19 mouse cellular contexts compared by ENCODE assay signal in genomic region chr6:114648352-114649030, GRCm38 (mm10). TPM values are rescaled to one million over a fixed set of nuclear protein-coding genes. Genes with fewer than 3 reads are reported as not detected.
A peak's percentile ranks its signal among the peaks of the same experiment; 100 is the strongest.
DNase-seq lines count a peak whose midpoint lies in the region; ATAC-seq and TF ChIP-seq lines count a peak whose summit lies in the region.
"Had no signal": no experiment of that assay in that cellular context is flagged by ENCODE, and none has a peak within 500 bp of the region (broad histone marks: within the 10 kb centered on the region; RNA-seq: fewer than 3 reads in every experiment).

No protein-coding gene starts in this region.

- no peak overlapping the region for H3K4me2 ChIP-seq in intestine, postnatal 0 days (replicated peaks; ENCODE audit: low read depth)
- no peak overlapping the region for H3K4me2 ChIP-seq in intestine, embryonic 16.5 days (ENCODE audit: low read depth, low read length)
- no peak overlapping the region for H3K4me2 ChIP-seq in hindbrain, postnatal 0 days (ENCODE audit: low read depth, low read length)
- H3K4me2 ChIP-seq: forebrain, embryonic 12.5 days; midbrain, embryonic 15.5 days had no signal

- no peaks in the 10 kb centered on the region for H3K4me1 ChIP-seq in intestine, postnatal 0 days (replicated peaks; ENCODE audit: control insufficient read depth, insufficient read depth, low read length)
- peaks cover 8% of the 10 kb centered on the region for H3K4me1 ChIP-seq in intestine, embryonic 16.5 days (ENCODE audit: control insufficient read depth, insufficient read depth, low read length)
- H3K4me1 ChIP-seq in hindbrain, postnatal 0 days (ENCODE audit: insufficient read depth, low read length) = no peaks in the 10 kb centered on the region; the same call in 1 of the 2 replicates

- H3K4me3 ChIP-seq in intestine, postnatal 0 days (ENCODE audit: low read depth, low read length) = no peak overlapping the region
- no peak overlapping the region for H3K4me3 ChIP-seq in intestine, embryonic 16.5 days (ENCODE audit: low read length)
- no peak overlapping the region for H3K4me3 ChIP-seq in layer of hippocampus, adult 2 months
- no peak overlapping the region for H3K4me3 ChIP-seq in hindbrain, postnatal 0 days (ENCODE audit: low read length)
- H3K4me3 ChIP-seq: forebrain, embryonic 12.5 days; hindbrain, embryonic 10.5 days; midbrain, embryonic 15.5 days had no signal

- H3K27me3 ChIP-seq in intestine, postnatal 0 days (replicated peaks; ENCODE audit: control insufficient read depth, insufficient read depth, low read length) = no peaks in the 10 kb centered on the region
- no peaks in the 10 kb centered on the region for H3K27me3 ChIP-seq in intestine, embryonic 16.5 days (replicated peaks; ENCODE audit: control insufficient read depth, insufficient read depth, low read length)
- H3K27me3 ChIP-seq in hindbrain, postnatal 0 days (ENCODE audit: insufficient read depth, low read length) = no peaks in the 10 kb centered on the region
- H3K27me3 ChIP-seq: forebrain, embryonic 12.5 days; midbrain, embryonic 15.5 days; Patski had no signal

- H3K36me3 ChIP-seq in intestine, postnatal 0 days (ENCODE audit: control insufficient read depth, insufficient read depth) = no peaks in the 10 kb centered on the region
- no peaks in the 10 kb centered on the region for H3K36me3 ChIP-seq in intestine, embryonic 16.5 days (ENCODE audit: control insufficient read depth, insufficient read depth, low read length)
- H3K36me3 ChIP-seq in hindbrain, postnatal 0 days (ENCODE audit: insufficient read depth, low read length) = no peaks in the 10 kb centered on the region
- H3K36me3 ChIP-seq: forebrain, embryonic 12.5 days; hindbrain, embryonic 10.5 days; midbrain, embryonic 15.5 days had no signal

- no peak for TF ChIP-seq CTCF in intestine, postnatal 0 days (IDR thresholded peaks at IDR 0.05; ENCODE audit: low read depth)
- TF ChIP-seq CTCF in layer of hippocampus, adult 2 months (conservative IDR thresholded peaks at IDR 0.05) = no peak
- no peak for TF ChIP-seq CTCF in hindbrain, postnatal 0 days (IDR thresholded peaks at IDR 0.05; ENCODE audit: low read depth)

- ATAC-seq in intestine, postnatal 0 days = 0 out of 2 replicates have a peak, but pooled peaks have one; percentile 16
- no peak for ATAC-seq in intestine, embryonic 16.5 days
- peak; percentile 63 for ATAC-seq in granulocyte monocyte progenitor cell, adult 5-6 weeks (replicated peaks; ENCODE audit: poor library complexity, severe bottlenecking)
- no peak for ATAC-seq in hindbrain, postnatal 0 days
- ATAC-seq: inflammation-experienced regulatory T-cells, adult 6 months; midbrain, embryonic 15.5 days; Patski had no signal

- H3K9me3 ChIP-seq in intestine, postnatal 0 days (ENCODE audit: control insufficient read depth) = no peaks in the 10 kb centered on the region
- no peaks in the 10 kb centered on the region for H3K9me3 ChIP-seq in intestine, embryonic 16.5 days (ENCODE audit: control insufficient read depth, low read length)
- no peaks in the 10 kb centered on the region for H3K9me3 ChIP-seq in hindbrain, postnatal 0 days (ENCODE audit: low read length)
- H3K9me3 ChIP-seq: forebrain, embryonic 12.5 days; hindbrain, embryonic 10.5 days; midbrain, embryonic 15.5 days had no signal

- WGBS in intestine, postnatal 0 days = 72% methylated on average over 4 of the region's 4 CpGs
- WGBS in intestine, embryonic 16.5 days = 72% methylated on average over 4 of the region's 4 CpGs
- 82% methylated on average over 4 of the region's 4 CpGs for WGBS in hindbrain, postnatal 0 days

- H3K27ac ChIP-seq in intestine, postnatal 0 days (ENCODE audit: low read depth, low read length) = no peak overlapping the region
- H3K27ac ChIP-seq in intestine, embryonic 16.5 days (ENCODE audit: low read length) = no peak overlapping the region
- H3K27ac ChIP-seq in layer of hippocampus, adult 2 months = no peak overlapping the region
- no peak overlapping the region for H3K27ac ChIP-seq in hindbrain, postnatal 0 days
- H3K27ac ChIP-seq: forebrain, embryonic 12.5 days; hindbrain, embryonic 10.5 days; midbrain, embryonic 15.5 days had no signal

- DNase-seq in 416B (ENCODE audit: low read depth) = peak; percentile 56
- peak; percentile 38 to 39 for DNase-seq in monocyte, adult 2 months (ENCODE audit: low read depth in 1 of 2, low spot score in 2 of 2)
- DNase-seq in layer of hippocampus, adult 2 months (ENCODE audit: low spot score in 2 of 2) = no peak
- no peak for DNase-seq in cerebellum, postnatal 4 days (ENCODE audit: low spot score in 2 of 2)
- DNase-seq in hindbrain, postnatal 0 days (ENCODE audit: low spot score) = no peak
- DNase-seq: cerebellum, adult 11-12 months; gastrocnemius, postnatal 36 days; kidney, postnatal 25 days; layer of hippocampus, postnatal 36 days; right cerebral cortex, postnatal 14 days; thymus, postnatal 4 days had no signal

- no peak overlapping the region for H3K9ac ChIP-seq in intestine, postnatal 0 days (ENCODE audit: low read depth, low read length)
- no peak overlapping the region for H3K9ac ChIP-seq in intestine, embryonic 16.5 days (ENCODE audit: low read depth, low read length)
- no peak overlapping the region for H3K9ac ChIP-seq in hindbrain, postnatal 0 days (replicated peaks; ENCODE audit: low read length)
- H3K9ac ChIP-seq: forebrain, embryonic 12.5 days; midbrain, embryonic 15.5 days had no signal

RNA-seq across cellular contexts. Expression of gene Atg7, which starts 5.6 kb away (rescaled TPM):
- polyA plus RNA-seq in intestine, postnatal 0 days (2015; fragmentation: Nextera tagmentation; extraction: Ambion mirVana) = 12.4 TPM in 2 replicates
- polyA plus RNA-seq in intestine, embryonic 16.5 days (2015; fragmentation: Nextera tagmentation; extraction: Ambion mirVana) = 21.5 and 25.5 TPM in 2 replicates
- 36.4 and 45.2 TPM in 2 replicates for total RNA-seq in granulocyte monocyte progenitor cell, adult 5-6 weeks (2014; fragmentation: Nextera tagmentation)
- total RNA-seq in granulocyte monocyte progenitor cell, adult 5-6 weeks (2017) = 16.9 and 18.7 TPM in 2 replicates
- total RNA-seq in layer of hippocampus, adult 2 months (2021) = 10 to 100 TPM; 24.7 to 26.5 TPM
- total RNA-seq in hindbrain, postnatal 0 days (2014; rRNA removed) = 15.0 and 17.5 TPM in 2 replicates
- polyA plus RNA-seq in hindbrain, postnatal 0 days (2015; fragmentation: Nextera tagmentation; extraction: Ambion mirVana) = 15.9 and 16.6 TPM in 2 replicates

Comparison
In these comparisons a context has a peak if more than half of its experiments do, and no peak if none do; other contexts are left out.
1. ATAC-seq: peak in intestine, postnatal 0 days (single experiment) and granulocyte monocyte progenitor cell, adult 5-6 weeks (single experiment); none in intestine, embryonic 16.5 days (single experiment) and hindbrain, postnatal 0 days (single experiment).
2. DNase-seq: peak in 416B (single experiment) and monocyte, adult 2 months (2 of 2); none in layer of hippocampus, adult 2 months (0 of 2), cerebellum, postnatal 4 days (0 of 2) and hindbrain, postnatal 0 days (single experiment).